Mouse (Mus musculus): ENCODE results near the gene Slit3. TPM values are rescaled to one million over a fixed set of nuclear protein-coding genes. Genes with fewer than 3 reads are reported as not detected.

Gene Slit3
- total and polyA plus RNA-seq, 3 experiments, result not detected

DNA sequence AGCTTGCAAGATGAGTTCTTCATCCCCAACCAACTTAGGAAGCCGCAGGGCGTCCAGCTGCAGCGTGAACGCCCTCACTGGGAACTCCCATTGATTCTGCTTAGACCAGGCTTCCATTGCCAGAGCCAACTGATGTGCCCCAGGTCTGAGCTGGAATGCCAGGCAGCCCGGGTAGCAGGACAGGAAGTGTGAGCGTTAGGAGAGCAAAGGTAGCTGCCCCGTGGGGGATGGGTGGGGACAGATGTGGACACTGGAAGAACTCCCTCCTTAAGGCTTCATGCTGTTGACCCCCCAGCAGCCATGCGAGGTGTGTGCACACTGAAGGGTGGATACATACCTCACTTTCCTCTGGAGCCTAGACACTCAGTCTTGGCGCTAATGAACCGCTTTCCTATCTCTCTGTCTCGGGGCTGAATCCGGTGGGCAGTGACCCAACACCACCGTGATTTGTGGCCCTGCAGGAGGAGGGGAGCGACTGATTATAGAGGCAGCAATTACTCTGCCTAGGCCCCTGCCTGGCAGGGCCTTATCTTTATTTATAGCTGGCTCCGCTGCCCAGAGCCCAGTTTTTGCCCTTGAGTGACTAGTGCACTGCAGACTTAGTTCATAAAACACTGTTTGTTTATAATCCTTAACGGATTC is 157.2 kb downstream of the Slit3 start:
- H3K4me3 ChIP-seq (ENCODE audit: control insufficient read depth in 1 of 2, insufficient read depth in 1 of 2, low read depth in 2 of 2, low read length in 2 of 2), result no peak overlapping the region
- H3K36me3 ChIP-seq (ENCODE audit: control insufficient read depth in 1 of 2, insufficient read depth in 2 of 2, low read length in 2 of 2), result no peaks in the 10 kb centered on the region
- no peaks in the 10 kb centered on the region for H3K79me2 ChIP-seq (ENCODE audit: control insufficient read depth, insufficient read depth, low read length, poor library complexity)
- no peaks in the 10 kb centered on the region for H3K4me1 ChIP-seq (ENCODE audit: control insufficient read depth in 1 of 2, insufficient read depth in 2 of 2, low read length in 2 of 2)
- no peak for DNase-seq (ENCODE audit: low read depth, low spot score)
- no peak overlapping the region for H3K9ac ChIP-seq (ENCODE audit: control insufficient read depth, low read depth, low read length, poor library complexity, severe bottlenecking)
- no peak overlapping the region for H3K27ac ChIP-seq (ENCODE audit: control insufficient read depth, low read depth, low read length)
- H3K9me3 ChIP-seq (replicated peaks; ENCODE audit: insufficient read depth, low read length), result no peaks in the 10 kb centered on the region
- no peak for TF ChIP-seq E2F4 (IDR thresholded peaks at IDR 0.05; ENCODE audit: borderline replicate concordance, low read depth, low read length)
- no peak for TF ChIP-seq HCFC1 (IDR thresholded peaks at IDR 0.05; ENCODE audit: low read depth, low read length)
- no peaks in the 10 kb centered on the region for H3K27me3 ChIP-seq (ENCODE audit: control insufficient read depth in 1 of 2, insufficient read depth in 2 of 2, low read length in 2 of 2)

DNA sequence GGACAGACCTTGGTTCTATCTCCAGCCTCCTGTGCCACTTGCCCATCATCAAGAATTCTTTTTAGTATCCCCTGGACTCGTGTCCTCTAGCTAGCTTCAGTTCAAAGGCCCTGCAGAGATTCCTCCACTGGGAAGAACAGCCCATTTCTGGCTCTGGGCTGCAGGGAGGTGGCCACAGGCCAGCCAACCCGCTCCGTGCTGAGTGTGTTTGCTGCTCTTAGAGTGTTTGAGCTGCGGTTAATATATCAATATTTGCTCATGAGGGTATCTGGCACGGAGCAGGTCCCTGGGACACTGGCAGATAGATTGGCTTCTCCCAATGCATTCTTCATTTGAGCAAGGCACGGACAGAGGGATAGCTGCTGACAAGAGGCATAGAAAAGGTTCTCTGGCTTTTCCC is 159.8 kb downstream of the Slit3 start:
- DNase-seq (ENCODE audit: low read depth, low spot score), result no peak
- Histone ChIP-seq H3K27ac (ENCODE audit: control insufficient read depth, low read depth, low read length) (no peak overlapping the region), H3K9me3 (replicated peaks; ENCODE audit: insufficient read depth, low read length) (no peaks in the 10 kb centered on the region), H3K9ac (ENCODE audit: control insufficient read depth, low read depth, low read length, poor library complexity, severe bottlenecking) (no peak overlapping the region), H3K36me3 (ENCODE audit: control insufficient read depth in 1 of 2, insufficient read depth in 2 of 2, low read length in 2 of 2) (no peaks in the 10 kb centered on the region), H3K27me3 (ENCODE audit: control insufficient read depth in 1 of 2, insufficient read depth in 2 of 2, low read length in 2 of 2) (no peaks in the 10 kb centered on the region), H3K4me1 (ENCODE audit: control insufficient read depth in 1 of 2, insufficient read depth in 2 of 2, low read length in 2 of 2) (no peaks in the 10 kb centered on the region), H3K4me3 (ENCODE audit: control insufficient read depth in 1 of 2, insufficient read depth in 1 of 2, low read depth in 2 of 2, low read length in 2 of 2) (no peak overlapping the region), H3K79me2 (ENCODE audit: control insufficient read depth, insufficient read depth, low read length, poor library complexity) (no peaks in the 10 kb centered on the region)
- TF ChIP-seq MEF2A (IDR thresholded peaks at IDR 0.05; ENCODE audit: extremely low read depth, insufficient replicate concordance, low read depth, low read length, poor library complexity, severe bottlenecking), result no peak
- no peak for TF ChIP-seq BHLHE40 (IDR thresholded peaks at IDR 0.05; ENCODE audit: borderline replicate concordance, low read depth, low read length)
- no peak for TF ChIP-seq USF1 (IDR thresholded peaks at IDR 0.05; ENCODE audit: low read depth, low read length)
- TF ChIP-seq HCFC1 (IDR thresholded peaks at IDR 0.05; ENCODE audit: low read depth, low read length), result no peak

DNA sequence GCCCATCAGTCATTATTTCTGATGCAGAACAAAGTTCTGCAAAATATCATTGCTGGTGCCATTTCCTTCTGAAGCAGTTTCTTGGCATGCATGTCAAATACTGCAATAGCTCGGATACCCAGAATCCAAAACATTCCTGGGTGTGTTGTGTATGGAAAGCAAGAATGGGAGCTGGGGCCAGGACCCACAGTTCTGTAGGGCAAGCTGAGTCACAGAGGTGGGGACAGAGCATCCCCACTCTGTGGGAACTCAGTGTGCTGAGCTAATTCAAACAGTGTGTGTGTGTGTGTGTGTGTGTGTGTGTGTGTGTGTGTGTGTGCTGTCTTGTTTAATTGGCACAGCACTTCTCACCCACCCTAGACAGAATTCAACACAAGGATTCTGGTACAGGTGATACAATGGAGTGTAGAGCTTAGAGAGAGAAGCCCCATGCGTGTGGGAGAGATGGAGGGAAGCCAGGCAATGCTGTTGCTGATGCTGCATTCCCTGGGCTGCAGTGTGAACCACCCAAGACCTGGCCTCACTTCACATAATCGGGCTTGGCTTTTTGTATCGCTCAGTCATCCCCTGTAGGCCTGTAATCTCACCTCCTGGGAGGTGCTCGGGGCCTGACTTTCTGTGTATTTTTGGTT is 161.1 kb downstream of the Slit3 start:
- no peaks in the 10 kb centered on the region for H3K36me3 ChIP-seq (ENCODE audit: control insufficient read depth in 1 of 2, insufficient read depth in 2 of 2, low read length in 2 of 2)
- no peak overlapping the region for H3K4me3 ChIP-seq (ENCODE audit: control insufficient read depth in 1 of 2, insufficient read depth in 1 of 2, low read depth in 2 of 2, low read length in 2 of 2)
- H3K27ac ChIP-seq (ENCODE audit: control insufficient read depth, low read depth, low read length), result no peak overlapping the region
- H3K27me3 ChIP-seq (ENCODE audit: control insufficient read depth in 1 of 2, insufficient read depth in 2 of 2, low read length in 2 of 2), result no peaks in the 10 kb centered on the region
- no peak overlapping the region for H3K9ac ChIP-seq (ENCODE audit: control insufficient read depth, low read depth, low read length, poor library complexity, severe bottlenecking)
- no peaks in the 10 kb centered on the region for H3K9me3 ChIP-seq (replicated peaks; ENCODE audit: insufficient read depth, low read length)
- no peaks in the 10 kb centered on the region for H3K79me2 ChIP-seq (ENCODE audit: control insufficient read depth, insufficient read depth, low read length, poor library complexity)
- no peak for DNase-seq (ENCODE audit: low read depth, low spot score)
- TF ChIP-seq POLR2A (IDR thresholded peaks at IDR 0.05; ENCODE audit: control insufficient read depth in 1 of 2, insufficient read depth in 1 of 2, low read depth in 1 of 2, low read length in 2 of 2, poor library complexity in 1 of 2), result no peak
- no peak for TF ChIP-seq CHD2 (IDR thresholded peaks at IDR 0.05; ENCODE audit: low read length)
- TF ChIP-seq MAX (IDR thresholded peaks at IDR 0.05; ENCODE audit: low read length), result no peak
- TF ChIP-seq EP300 (IDR thresholded peaks at IDR 0.05; ENCODE audit: low read depth in 1 of 2, low read length in 2 of 2), result no peak
- TF ChIP-seq HCFC1 (IDR thresholded peaks at IDR 0.05; ENCODE audit: low read depth, low read length), result no peak
- no peak for TF ChIP-seq KAT2A (conservative IDR thresholded peaks at IDR 0.05; ENCODE audit: low read depth, low read length)
- no peak for TF ChIP-seq ELF1 (IDR thresholded peaks at IDR 0.05; ENCODE audit: low read depth, low read length)
- TF ChIP-seq POLR2AphosphoS5 (IDR thresholded peaks at IDR 0.05; ENCODE audit: borderline replicate concordance, low read depth, low read length), result no peak
- TF ChIP-seq CHD1 (IDR thresholded peaks at IDR 0.05; ENCODE audit: low read depth, low read length), result no peak
- TF ChIP-seq TAL1 (IDR thresholded peaks at IDR 0.05; ENCODE audit: low read length), result no peak
- no peak for TF ChIP-seq MAZ (IDR thresholded peaks at IDR 0.05; ENCODE audit: low read depth, low read length)
- H3K4me1 ChIP-seq (ENCODE audit: control insufficient read depth in 1 of 2, insufficient read depth in 2 of 2, low read length in 2 of 2), result no peaks in the 10 kb centered on the region

Measured in MEL (cell line).